Mouse (Mus musculus): ENCODE measurements around the gene Treml4.

DNA sequence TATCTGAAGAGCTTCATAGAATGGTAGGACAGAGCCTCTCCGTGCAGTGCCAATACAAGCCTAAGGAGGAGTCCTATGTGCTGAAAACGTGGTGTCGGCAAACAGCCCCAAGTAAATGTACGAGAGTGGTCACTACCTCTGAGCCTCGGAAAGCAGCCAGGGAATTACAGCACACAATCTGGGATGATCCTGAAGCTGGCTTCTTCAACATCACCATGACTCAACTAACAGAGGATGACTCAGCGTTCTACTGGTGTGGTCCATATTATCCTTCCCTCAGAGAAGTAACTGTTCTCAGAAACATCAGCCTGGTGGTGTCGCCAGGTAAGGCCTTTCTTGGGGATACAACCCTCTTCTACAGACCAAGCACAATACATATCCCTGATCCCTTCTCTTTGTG, 567 bp downstream of the Treml4 start:
- no peak for TF ChIP-seq POLR2A (IDR thresholded peaks at IDR 0.05; ENCODE audit: control insufficient read depth, low read depth, low read length)
- no peak for TF ChIP-seq CTCF (IDR thresholded peaks at IDR 0.05; ENCODE audit: control insufficient read depth, insufficient read depth, insufficient replicate concordance, low read depth, low read length)
